Mouse (Mus musculus) cerebellum, adult 2 months (tissue): ENCODE measurements around the gene Dgkz.

ENCODE experiments used
- CTCF ChIP-seq: fragments of 200-500 bp; IDR thresholded peaks from 2 replicates; pipeline ENCODE4 v1.5.1; 2011; ENCODE audit warnings: low read depth, mild to moderate bottlenecking, control low read depth, low read length, moderate library complexity, borderline replicate concordance; ENCODE audit not compliant: insufficient read depth
- POLR2A ChIP-seq: fragments of 200-500 bp; IDR thresholded peaks from 2 replicates; pipeline ENCODE4 v1.6.1; 2011; ENCODE audit warnings: low read length, control low read depth, borderline replicate concordance; ENCODE audit not compliant: insufficient read depth

- TF ChIP-seq CTCF (no peak), POLR2A (no peak)
Observed at GRCm38 (mm10) chr2:92020676-92021265, 45.1 kb upstream of the Dgkz start.
